Mouse (Mus musculus): ENCODE data around the gene Tulp3.

DNA sequence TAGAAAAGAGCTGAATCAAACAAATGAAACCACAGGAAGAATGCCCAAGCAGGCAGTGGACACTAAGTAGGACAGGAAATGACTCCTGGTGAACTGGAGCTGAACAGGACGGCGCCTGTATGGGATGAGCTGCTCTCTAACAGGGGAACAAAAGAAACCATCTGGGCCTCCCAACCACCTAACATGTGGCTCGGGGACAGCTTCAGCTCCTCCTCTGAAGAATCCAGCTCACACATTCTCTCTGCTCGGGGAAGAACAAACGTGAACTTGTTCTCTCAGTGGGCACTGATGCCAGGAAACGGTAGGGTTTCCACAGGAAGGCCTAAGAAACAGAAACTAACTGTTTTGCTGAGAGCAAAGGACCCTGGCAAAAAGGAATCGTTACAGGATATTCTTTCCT lies 5.9 kb downstream of the Tulp3 start:
- no peak for TF ChIP-seq CTCF (IDR thresholded peaks at IDR 0.05; ENCODE audit: low read depth)
- TF ChIP-seq EP300 (IDR thresholded peaks at IDR 0.05; ENCODE audit: low read depth) = no peak

Measured in heart, postnatal 0 days (tissue).